Mouse (Mus musculus) layer of hippocampus, postnatal 14 days (tissue): ENCODE data around the gene Irs1. TPM values are rescaled to one million over a fixed set of nuclear protein-coding genes. Genes with fewer than 3 reads are reported as not detected.

ENCODE experiments used
- DNase-seq, 2 experiments: peaks; one replicate each; pipeline ENCODE4 v3.0.0; 2021 to 2022; ENCODE audit warnings: low spot score in 2 of 2, mixed read lengths in 1 of 2
- total RNA-seq, 2 experiments: library from RNA; stranded (reverse); gene quantifications; 2 replicates each; pipeline ENCODE4 v1.2.3; 2021

Gene Irs1
- total RNA-seq, 2 experiments from 2014 or later, result 25.8 to 29.5 TPM

DNA sequence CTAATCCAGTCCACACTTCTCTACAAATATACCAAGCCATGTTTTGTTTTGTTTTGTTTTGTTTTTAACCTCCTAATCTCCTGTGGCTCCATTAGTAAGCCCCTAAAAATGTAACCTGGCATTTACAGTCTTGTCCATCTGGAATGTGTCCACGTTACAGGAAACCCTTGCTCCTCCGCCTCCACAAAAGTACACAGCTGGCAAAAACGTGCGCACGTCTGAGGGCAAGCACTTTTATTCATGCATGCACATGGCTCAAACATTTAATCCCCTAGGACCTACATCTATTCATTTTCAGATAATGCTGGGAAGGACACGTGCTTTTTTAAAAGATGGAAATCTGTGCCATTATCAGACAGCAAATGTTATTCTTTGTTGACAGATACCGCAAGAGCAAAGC lies 32.9 kb downstream of the Irs1 start:
- DNase-seq, result no peak

GRCm38 (mm10) chr1:82257457-82257856 lies 33.8 kb downstream of the Irs1 start:
- DNase-seq, result no peak

DNA sequence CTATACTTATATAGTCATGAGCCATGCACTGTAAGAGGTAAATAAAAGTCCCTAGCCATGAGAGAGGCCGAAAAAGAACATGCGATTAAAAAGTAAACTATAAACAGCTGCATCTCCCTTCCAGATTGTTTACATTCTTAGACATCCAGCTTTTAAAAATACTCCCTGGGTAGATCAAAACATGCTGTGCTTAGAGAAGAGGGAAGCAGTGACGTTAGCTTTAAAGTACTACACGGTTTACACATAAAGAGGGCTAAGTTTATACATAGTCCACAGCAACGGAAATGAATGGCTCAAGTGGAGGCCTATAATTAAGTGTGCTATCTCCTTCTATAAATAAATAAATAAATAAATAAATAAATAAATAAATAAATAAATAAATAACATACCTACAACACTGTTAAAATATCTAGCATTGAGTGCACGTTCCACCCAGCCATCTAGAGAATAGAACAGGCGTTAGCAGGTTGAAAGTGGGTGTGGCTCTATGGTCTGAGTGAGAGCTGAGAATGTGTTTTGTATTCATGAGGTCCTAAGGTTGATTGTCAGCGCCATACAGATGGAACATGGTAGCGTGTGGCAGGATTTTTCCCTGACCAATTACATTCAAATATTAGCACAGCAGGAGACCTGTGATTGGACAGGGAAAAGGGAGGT lies 37.3 kb downstream of the Irs1 start:
- DNase-seq, result no peak

DNA sequence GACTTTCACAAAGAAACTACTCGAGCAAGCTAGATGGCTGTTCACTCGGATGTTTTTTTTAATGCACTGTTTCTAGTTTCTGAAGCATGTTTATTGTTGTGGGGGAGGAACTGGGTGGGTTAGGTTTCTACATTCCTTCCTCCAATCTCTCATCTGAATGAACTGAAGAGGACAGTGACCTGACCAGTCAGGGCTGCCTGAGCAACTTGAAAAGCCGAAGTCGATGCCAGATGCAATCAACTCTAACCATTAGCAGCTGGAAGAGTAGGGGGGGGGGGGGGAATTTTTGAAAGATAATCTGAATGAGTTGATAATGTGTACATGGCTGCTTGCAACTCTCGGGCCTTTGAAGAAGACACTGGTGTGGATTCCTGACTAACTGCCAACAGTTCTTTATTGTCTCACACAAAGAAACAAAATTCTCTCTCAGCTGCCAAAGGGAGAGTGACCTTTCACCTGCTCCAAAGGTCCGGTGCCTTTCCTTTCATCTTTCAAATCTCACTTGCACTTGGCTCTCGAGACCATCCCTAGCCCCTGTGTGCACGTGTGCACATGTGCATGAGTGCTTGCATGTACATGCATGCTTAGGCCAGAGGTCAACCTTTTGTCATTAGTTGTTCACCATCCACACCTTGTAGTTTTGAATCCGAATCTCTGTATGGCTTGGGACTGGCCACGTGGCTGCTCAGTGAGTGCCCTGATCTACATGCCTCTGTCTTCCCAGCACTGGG lies 43.8 kb downstream of the Irs1 start:
- DNase-seq, result no peak

GRCm38 (mm10) chr1:82245002-82245401 lies 46.2 kb downstream of the Irs1 start:
- DNase-seq, result no peak

GRCm38 (mm10) chr1:82243260-82243825 lies 47.9 kb downstream of the Irs1 start:
- DNase-seq, result peak in 1 of 2 experiments; percentile 36

GRCm38 (mm10) chr1:82239409-82240201 lies 51.6 kb downstream of the Irs1 start:
- no peak for DNase-seq

GRCm38 (mm10) chr1:82238245-82238644 lies 53.0 kb downstream of the Irs1 start:
- DNase-seq, result no peak

DNA sequence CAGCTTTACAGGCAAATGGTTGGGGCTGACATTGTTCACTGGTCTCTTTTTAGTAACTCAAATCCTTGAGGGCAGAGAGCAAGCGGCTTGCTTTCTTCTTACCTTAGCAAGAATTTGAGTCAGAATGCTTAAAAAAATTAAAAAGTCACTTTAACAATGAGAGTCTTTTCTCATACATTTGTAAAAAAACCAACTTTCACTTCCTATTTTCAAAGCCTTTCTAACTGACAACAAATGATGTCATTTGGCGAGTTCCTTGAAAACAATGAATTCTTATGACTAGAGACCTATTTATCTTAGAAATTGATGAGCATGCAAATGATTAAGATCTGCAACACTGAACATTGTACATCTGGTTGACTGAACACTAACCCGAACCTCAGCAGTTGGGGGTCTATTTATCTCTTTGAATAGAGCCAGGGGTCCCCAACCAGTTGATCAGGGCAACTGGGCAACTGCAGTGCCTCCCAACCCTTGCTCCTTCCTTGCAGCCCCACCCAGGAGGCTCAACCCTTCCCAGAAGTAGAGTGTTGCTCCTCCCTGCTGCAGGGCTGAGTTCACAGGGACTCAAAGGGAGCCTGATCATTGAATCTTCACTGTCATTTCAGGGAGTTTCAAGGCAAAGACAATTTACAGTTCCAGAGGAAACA lies 55.6 kb downstream of the Irs1 start:
- no peak for DNase-seq

DNA sequence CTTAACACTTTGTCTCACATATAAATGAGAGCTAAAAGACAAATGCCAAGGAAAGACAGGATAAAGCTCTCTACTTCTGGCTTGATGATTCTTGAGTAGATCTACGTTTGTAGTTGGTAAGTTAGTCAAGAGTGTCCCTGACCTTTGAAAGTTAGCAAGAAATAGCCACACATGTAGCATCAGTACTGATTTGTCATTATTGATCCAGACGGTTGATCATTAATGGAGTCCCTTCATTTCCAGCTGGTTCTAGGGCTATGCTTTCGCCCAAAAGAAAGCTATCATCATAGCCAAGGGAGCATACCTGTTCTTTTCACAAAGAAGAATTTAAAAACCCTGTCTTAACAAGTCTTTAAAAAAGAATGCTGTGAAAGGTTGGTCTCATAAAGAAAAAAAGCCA lies 56.6 kb downstream of the Irs1 start:
- no peak for DNase-seq

- DNase-seq, result no peak
Observed at GRCm38 (mm10) chr1:82232812-82233211, 58.4 kb downstream of the Irs1 start, which contains the start of gene Gm9747. Gene Gm9747 (plus strand): TSS chr1:82233112.

- no peak for DNase-seq
Observed at GRCm38 (mm10) chr1:82228841-82229240, 62.4 kb downstream of the Irs1 start.

DNA sequence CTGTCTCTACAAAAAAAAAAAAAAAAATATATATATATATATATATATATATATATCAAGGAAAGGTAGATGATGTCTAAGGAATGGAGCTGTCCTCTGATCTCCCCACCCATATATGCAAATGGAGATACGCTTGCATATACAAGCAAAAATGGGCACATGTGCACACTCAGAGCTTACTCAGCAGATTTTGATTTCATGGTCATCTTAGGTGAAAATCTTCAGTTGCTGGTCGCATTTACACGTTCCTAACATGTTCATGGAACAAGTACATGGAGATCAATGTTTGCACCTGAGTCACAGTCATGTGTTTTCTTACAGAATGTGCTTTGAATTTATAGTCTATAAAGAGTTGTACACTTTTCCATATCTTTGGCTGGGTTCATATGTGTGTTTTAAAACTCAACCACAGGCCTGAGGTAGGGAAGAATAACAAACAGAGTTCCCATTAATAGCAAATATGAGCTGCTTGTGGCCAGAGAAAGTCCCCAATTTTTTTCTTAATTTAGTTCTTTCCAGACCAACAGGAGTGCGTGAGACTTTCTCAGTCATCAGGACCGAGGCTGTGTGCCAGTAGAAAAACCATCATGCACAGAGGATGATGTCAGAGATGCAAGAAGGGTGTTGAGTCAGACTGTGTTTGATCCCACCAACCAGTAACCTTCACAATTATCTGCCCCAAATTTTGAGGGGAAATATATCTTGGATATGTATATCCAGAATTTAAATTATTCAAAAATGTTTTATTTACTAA lies 68.0 kb downstream of the Irs1 start:
- DNase-seq, result no peak

GRCm38 (mm10) chr1:82221462-82221861 lies 69.8 kb downstream of the Irs1 start:
- no peak for DNase-seq

DNA sequence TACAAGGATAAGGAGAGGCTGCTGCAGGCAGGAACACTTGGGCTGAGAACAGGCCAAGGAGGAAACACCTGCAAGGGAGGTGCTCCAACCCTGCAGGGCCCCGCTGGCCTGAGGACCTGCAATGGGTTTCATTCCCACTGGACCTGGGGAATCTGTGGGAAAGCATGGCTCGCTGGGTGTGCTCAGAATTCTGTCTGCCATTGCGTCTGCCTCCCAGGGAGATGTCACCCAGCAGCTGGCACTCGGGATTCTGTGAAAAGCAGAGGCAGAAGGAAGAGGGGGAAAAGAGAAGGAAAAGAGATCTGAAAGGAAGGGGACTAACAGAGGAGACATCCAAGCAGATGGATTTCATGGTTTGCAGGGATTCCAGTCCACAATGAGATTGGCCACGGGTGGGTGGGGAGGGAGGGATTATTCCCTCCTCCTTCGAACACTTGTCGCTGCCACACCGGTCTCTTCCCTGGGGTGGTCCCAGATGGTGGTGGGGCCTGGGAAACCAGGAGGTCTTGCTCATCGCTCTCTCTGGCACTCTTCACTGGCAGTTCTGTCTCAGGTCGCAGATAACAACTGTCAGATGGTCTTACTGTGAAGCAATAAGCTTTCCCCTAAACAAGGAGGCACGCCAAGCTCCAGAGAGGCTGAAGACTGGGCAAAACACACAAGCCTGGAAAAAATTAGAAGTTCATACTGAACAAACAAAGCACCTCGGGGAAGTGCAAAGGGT lies 70.4 kb downstream of the Irs1 start:
- no peak for DNase-seq

DNA sequence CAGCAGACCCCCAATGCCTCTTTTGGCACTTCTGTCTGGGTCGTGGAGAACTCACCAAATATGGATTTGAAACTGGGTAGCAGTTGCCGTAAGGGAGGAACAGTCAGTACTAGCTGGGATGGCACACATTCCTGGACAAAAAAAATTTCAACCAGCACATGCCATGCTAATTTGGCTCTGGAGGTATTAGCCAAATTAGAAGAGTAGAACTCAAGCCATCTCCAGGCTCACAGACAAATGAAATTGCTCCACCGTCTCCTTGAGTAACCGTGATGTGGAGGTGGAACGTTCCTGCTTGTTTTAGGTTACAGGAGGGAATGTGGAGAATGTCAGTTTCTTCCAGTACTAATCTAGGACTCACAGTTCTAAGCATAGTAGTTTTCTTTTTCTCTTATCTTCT lies 83.7 kb downstream of the Irs1 start:
- peak in 1 of 2 experiments; percentile 31 for DNase-seq

DNA sequence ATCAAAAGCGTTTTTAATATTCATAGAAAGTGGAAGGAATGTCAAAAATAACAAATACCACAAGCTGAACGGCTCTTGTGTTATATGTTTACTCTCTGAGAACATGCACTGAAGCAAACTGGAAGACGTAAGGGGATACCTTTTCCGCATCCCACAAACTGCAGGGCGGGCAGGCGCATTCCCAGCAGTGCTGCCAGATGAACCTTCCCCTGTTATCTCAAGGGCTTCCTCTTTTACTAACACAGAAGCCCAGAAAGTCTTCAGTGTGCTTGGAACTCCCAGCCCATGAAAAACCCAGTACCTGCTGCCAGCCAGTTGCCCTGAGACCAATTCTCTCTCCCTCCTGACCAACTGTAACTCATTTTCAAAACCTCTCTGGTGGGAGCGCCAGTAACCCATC lies 90.6 kb downstream of the Irs1 start:
- DNase-seq, result no peak

DNA sequence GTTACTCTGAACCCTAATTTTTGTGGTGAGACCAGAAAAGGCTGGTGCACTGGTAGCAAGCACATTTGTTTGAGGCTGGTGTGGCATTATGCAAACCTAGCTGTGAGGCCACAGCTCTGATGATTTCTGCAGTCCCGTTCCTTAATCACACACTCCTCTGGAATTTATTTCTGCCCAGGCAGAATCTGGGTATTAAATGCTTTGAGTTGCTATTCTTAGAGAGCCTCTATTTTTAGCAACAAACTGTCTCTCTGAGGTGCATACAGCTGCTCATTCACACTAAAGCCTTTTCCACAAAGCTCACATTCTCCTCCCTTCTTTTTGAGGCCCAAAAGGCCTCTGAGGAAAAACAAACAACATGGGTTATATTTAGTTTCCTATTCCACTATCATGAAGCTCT lies 91.3 kb downstream of the Irs1 start:
- DNase-seq, result no peak

DNA sequence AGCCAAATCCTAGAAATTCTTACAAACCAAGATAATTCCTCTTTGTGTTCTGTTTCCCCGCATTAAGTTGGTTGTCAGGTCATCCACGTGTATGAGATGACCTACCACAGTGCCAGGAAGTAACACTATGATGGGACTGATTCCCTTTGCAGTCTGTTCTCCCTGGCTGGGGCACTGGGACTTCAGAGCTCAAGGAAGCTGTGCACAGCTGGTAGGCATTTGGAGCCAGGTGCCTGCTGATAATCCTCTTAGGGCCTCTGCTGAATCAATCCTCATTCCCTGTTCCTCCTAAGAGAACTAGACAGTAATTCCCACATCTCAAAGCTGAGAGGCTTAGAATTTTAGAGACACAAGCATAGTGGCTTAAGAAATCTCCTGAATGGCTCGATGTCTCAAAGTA lies 99.6 kb downstream of the Irs1 start:
- DNase-seq, result no peak

- DNase-seq, result peak; percentile 13 to 36
Observed at GRCm38 (mm10) chr1:82189516-82189915, 101.7 kb downstream of the Irs1 start.
